Mouse (Mus musculus): ENCODE measurements at regions not wholly inside any gene's neighbourhood (a gene's known extent, or its start where the extent isn't known, plus 50 kb on each side); places are given as distances from the start of the nearest gene placed in this dataset.
"Not testable (repeated sequence)": the region's sequence is repeated elsewhere in the genome, so short reads cannot be mapped to it uniquely, and the experiment has no call there.

DNA sequence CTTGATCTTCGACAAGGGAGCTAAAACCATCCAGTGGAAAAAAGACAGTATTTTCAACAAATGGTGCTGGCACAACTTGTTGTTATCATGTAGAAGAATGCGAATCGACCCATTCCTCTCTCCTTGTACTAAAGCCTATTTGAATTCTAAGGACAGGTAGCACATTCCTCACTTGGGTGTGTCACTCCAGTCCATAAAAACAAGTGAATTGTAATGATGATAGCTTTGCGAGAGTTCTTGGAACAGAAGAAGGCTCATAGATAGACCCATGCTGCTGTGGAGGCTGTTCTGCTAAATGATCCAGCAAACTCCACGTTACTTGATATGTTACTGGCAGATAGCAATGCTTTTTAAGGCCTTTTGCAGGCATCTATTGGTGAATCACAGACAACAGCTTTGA, 1038.2 kb upstream of the Manea start:
- H3K36me3 ChIP-seq; H3K9me3 ChIP-seq; H3K4me1 ChIP-seq (replicated peaks); H3K27me3 ChIP-seq; ATAC-seq (ENCODE audit: low FRiP score, low read depth); H3K4me3 ChIP-seq; H3K4me2 ChIP-seq; H3K9ac ChIP-seq; H3K27ac ChIP-seq (replicated peaks): not testable (repeated sequence)
- 86% methylated on average over 5 of the region's 5 CpGs for WGBS

DNA sequence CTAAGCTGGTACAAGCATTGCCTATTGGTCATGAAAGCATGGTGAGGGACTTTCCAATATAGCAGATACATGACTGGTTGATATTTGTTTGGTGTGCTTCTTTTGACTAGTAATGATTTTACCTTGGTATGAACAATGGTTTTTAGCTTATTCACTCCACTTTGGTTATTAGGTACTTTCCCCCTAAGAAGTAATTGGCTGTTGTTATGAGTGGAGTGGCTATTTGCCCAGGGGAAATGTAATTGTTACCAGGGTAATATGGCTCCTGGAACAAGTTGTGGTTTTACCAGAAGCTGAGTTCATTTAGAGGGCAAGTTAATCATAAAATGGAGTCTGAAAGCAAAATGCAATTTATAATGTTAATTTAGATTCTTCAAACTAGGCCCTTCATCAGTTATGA, 1000.2 kb upstream of the Manea start:
- no peak overlapping the region for H3K9ac ChIP-seq
- H3K9me3 ChIP-seq: no peaks in the 10 kb centered on the region
- no peak overlapping the region for H3K4me3 ChIP-seq
- no peak for ATAC-seq (ENCODE audit: low FRiP score, low read depth)
- no peak overlapping the region for H3K27ac ChIP-seq (replicated peaks)
- H3K4me2 ChIP-seq: no peak overlapping the region
- no peaks in the 10 kb centered on the region for H3K4me1 ChIP-seq (replicated peaks)
- H3K27me3 ChIP-seq: no peaks in the 10 kb centered on the region
- no peaks in the 10 kb centered on the region for H3K36me3 ChIP-seq

DNA sequence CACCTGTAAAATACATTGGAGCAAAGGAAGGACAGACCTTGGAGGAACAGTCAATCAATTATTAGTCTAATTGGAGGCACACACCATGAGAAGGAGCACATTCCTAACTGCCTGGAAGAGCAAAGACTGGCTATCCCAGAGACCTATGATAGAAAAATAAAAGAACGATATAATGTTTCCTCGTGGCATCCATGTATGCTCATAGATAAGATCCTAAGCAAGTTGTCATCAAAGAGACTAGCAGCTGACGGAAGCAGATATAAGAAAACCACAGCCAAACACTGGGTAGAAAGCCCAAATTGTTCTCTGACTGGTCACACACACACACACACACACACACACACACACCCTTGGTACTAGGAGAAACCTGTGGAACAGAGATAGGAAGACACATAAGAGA, 986.6 kb upstream of the Manea start:
- no peak overlapping the region for H3K4me3 ChIP-seq
- H3K4me2 ChIP-seq: no peak overlapping the region
- no peak overlapping the region for H3K27ac ChIP-seq (replicated peaks)
- no peaks in the 10 kb centered on the region for H3K36me3 ChIP-seq
- no peaks in the 10 kb centered on the region for H3K9me3 ChIP-seq
- H3K27me3 ChIP-seq: no peaks in the 10 kb centered on the region
- WGBS: 95% methylated on average over 3 of the region's 3 CpGs
- H3K9ac ChIP-seq: no peak overlapping the region
- H3K4me1 ChIP-seq (replicated peaks): no peaks in the 10 kb centered on the region
- no peak for ATAC-seq (ENCODE audit: low FRiP score, low read depth)

Data from hindbrain, embryonic 15.5 days (tissue).